Mouse (Mus musculus) granulocyte monocyte progenitor cell, adult 5-6 weeks (primary cell): Measurements from ENCODE around the gene Kcmf1. TPM values are rescaled to one million over a fixed set of nuclear protein-coding genes. Genes with fewer than 3 reads are reported as not detected.

ENCODE experiments used
- ATAC-seq: replicated peaks from 2 replicates; pipeline ENCODE4 v1.8.0; 2016; ENCODE audit warnings: mild to moderate bottlenecking, moderate TSS enrichment, inconsistent platforms; ENCODE audit not compliant: poor library complexity, severe bottlenecking
- total RNA-seq, 2 experiments: library from RNA; stranded (forward) in 1 of 2; stranded (reverse) in 1 of 2; fragments of 200-712, 200-1000 nt in 1 of 2; fragments of >200 nt in 1 of 2; fragmentation: Nextera tagmentation in 1 of 2; gene quantifications; 2 replicates each; pipeline ENCODE4 v1.2.3; 2014 to 2017

Kcmf1 gene
- total RNA-seq, 2 experiments from 2014 or later: 46.3 to 122 TPM

- ATAC-seq: no peak
Measured at GRCm38 (mm10) chr6:72795444-72795843, 104.3 kb downstream of the Kcmf1 start.

- ATAC-seq: no peak
Measured at GRCm38 (mm10) chr6:72794870-72795269, 104.9 kb downstream of the Kcmf1 start.

GRCm38 (mm10) chr6:72792641-72793040 is 107.1 kb downstream of the Kcmf1 start:
- no peak for ATAC-seq

Other genes starting within 250 kb of the Kcmf1 start
- 3.4 TPM in 1 of 2 replicates, not detected in the other for gene Tcf7l1, start 110.7 kb downstream of the Kcmf1 start, total RNA-seq (2014; fragmentation: Nextera tagmentation)
- gene Tcf7l1, start 110.7 kb downstream of the Kcmf1 start, total RNA-seq (2017): 0.26 TPM in 1 of 2 replicates, not detected in the other
- 601 and 668 TPM in 2 replicates for gene Tmsb10, start 58.8 kb upstream of the Kcmf1 start, total RNA-seq (2014; fragmentation: Nextera tagmentation)
- gene Tmsb10, start 58.8 kb upstream of the Kcmf1 start, total RNA-seq (2017): 357 and 410 TPM in 2 replicates